24 mouse cellular contexts compared by ENCODE assay signal in the genomic region with DNA sequence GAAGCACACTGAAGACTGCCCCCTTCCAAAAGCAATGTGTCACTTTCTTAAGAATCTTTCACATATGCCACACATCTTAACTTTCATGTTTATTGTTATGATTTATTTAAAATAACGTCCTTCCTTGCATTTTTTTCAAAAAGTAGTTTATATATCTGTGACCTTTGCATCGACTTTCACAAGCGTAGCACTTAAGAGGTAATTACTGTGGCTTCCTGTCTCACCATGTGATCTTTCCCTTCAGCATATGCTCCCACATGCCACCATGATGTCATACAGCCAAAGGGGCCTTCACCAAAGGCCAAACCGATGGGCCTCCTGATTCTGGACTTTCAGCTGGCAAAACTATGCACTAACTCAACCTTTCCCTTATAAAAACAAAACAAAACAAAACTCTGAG.
DNase-seq lines count a peak whose midpoint lies in the region; ATAC-seq and TF ChIP-seq lines count a peak whose summit lies in the region.
"Had no signal": no experiment of that assay in that cellular context is flagged by ENCODE, and none has a peak within 500 bp of the region (broad histone marks: within the 10 kb centered on the region; RNA-seq: fewer than 3 reads in every experiment).

No protein-coding gene starts in this region.

- H3ac ChIP-seq in myocyte (ENCODE audit: control insufficient read depth, insufficient read length) = no peak overlapping the region

- peak; percentile 60 for DNase-seq in CD4-positive helper T cell, adult 2 months (ENCODE audit: low read depth, low spot score)
- DNase-seq in urinary bladder, postnatal 10 days (ENCODE audit: low spot score) = no peak
- no peak for DNase-seq in gastrocnemius, postnatal 4 days (ENCODE audit: low spot score in 2 of 2)
- DNase-seq: adrenal gland, postnatal 14 days; cerebellum, adult 11 months; cerebellum, postnatal 14 days; heart, adult 11 months; kidney, adult 2 months; kidney, postnatal 25 days; liver, postnatal 0 days; right cerebral cortex, postnatal 25 days; thymus, adult 18-20 months had no signal

- peaks cover 10% of the 10 kb centered on the region; the same call in 1 of the 2 replicates for H3K4me1 ChIP-seq in intestine, embryonic 16.5 days (ENCODE audit: control insufficient read depth, insufficient read depth, low read length)
- peaks cover 10% of the 10 kb centered on the region for H3K4me1 ChIP-seq in intestine, embryonic 15.5 days (replicated peaks)
- H3K4me1 ChIP-seq in bone marrow macrophage, adult 2 months (ENCODE audit: control insufficient read depth, insufficient read depth, low read length) = peaks cover 71% of the 10 kb centered on the region
- peaks cover 2% of the 10 kb centered on the region; the same call in 1 of the 2 replicates for H3K4me1 ChIP-seq in midbrain, embryonic 13.5 days (replicated peaks)

- no peak for TF ChIP-seq CTCF in bone marrow macrophage, adult 2 months (IDR thresholded peaks at IDR 0.05; ENCODE audit: low read depth, low read length)

- H3K9ac ChIP-seq in intestine, embryonic 16.5 days (ENCODE audit: low read depth, low read length) = no peak overlapping the region
- H3K9ac ChIP-seq in intestine, embryonic 15.5 days = no peak overlapping the region
- no peak overlapping the region for H3K9ac ChIP-seq in midbrain, embryonic 13.5 days (replicated peaks)
- H3K9ac ChIP-seq: embryonic facial prominence, embryonic 15.5 days; heart, embryonic 12.5 days; hindbrain, embryonic 15.5 days; liver, postnatal 0 days; midbrain, embryonic 12.5 days; stomach, embryonic 15.5 days had no signal

- H3K27ac ChIP-seq in intestine, embryonic 16.5 days (ENCODE audit: low read length) = no peak overlapping the region
- no peak overlapping the region for H3K27ac ChIP-seq in intestine, embryonic 15.5 days
- peak overlapping the region; percentile 83 for H3K27ac ChIP-seq in bone marrow macrophage, adult 2 months (ENCODE audit: insufficient read depth, low read depth, low read length)
- H3K27ac ChIP-seq in midbrain, embryonic 13.5 days = no peak overlapping the region
- H3K27ac ChIP-seq: embryonic facial prominence, embryonic 15.5 days; hindbrain, embryonic 15.5 days; left cerebral cortex, adult 2 months; limb, embryonic 10.5 days; midbrain, embryonic 12.5 days; stomach, embryonic 15.5 days had no signal

- H3K79me2 ChIP-seq in myocyte (ENCODE audit: control insufficient read depth, insufficient read depth) = peaks cover 98% of the 10 kb centered on the region

- no peaks in the 10 kb centered on the region for H3K36me3 ChIP-seq in intestine, embryonic 16.5 days (ENCODE audit: control insufficient read depth, insufficient read depth, low read length)
- no peaks in the 10 kb centered on the region for H3K36me3 ChIP-seq in intestine, embryonic 15.5 days
- no peaks in the 10 kb centered on the region for H3K36me3 ChIP-seq in myocyte (ENCODE audit: control insufficient read depth, insufficient read depth)
- H3K36me3 ChIP-seq in midbrain, embryonic 13.5 days = no peaks in the 10 kb centered on the region
- H3K36me3 ChIP-seq: embryonic facial prominence, embryonic 15.5 days; heart, embryonic 12.5 days; hindbrain, embryonic 15.5 days; limb, embryonic 10.5 days; midbrain, embryonic 12.5 days; stomach, embryonic 15.5 days had no signal

- no peak for TF ChIP-seq POLR2A in bone marrow macrophage, adult 2 months (IDR thresholded peaks at IDR 0.05; ENCODE audit: borderline replicate concordance, low read depth, low read length)
- no peak for TF ChIP-seq POLR2A in myocyte (IDR thresholded peaks at IDR 0.05; ENCODE audit: insufficient read length, low read depth)

- H3K4me3 ChIP-seq in intestine, embryonic 16.5 days (ENCODE audit: low read length) = no peak overlapping the region
- H3K4me3 ChIP-seq in intestine, embryonic 15.5 days (replicated peaks) = no peak overlapping the region
- H3K4me3 ChIP-seq in bone marrow macrophage, adult 2 months (ENCODE audit: insufficient read depth, low read length) = no peak overlapping the region
- H3K4me3 ChIP-seq in myocyte = no peak overlapping the region
- H3K4me3 ChIP-seq in midbrain, embryonic 13.5 days (replicated peaks) = no peak overlapping the region
- H3K4me3 ChIP-seq: embryonic facial prominence, embryonic 15.5 days; heart, embryonic 12.5 days; hindbrain, embryonic 15.5 days; left cerebral cortex, adult 2 months; limb, embryonic 10.5 days; midbrain, embryonic 12.5 days; stomach, embryonic 15.5 days had no signal

- H3K9me3 ChIP-seq in intestine, embryonic 16.5 days (ENCODE audit: control insufficient read depth, low read length) = no peaks in the 10 kb centered on the region
- no peaks in the 10 kb centered on the region for H3K9me3 ChIP-seq in intestine, embryonic 15.5 days
- no peaks in the 10 kb centered on the region for H3K9me3 ChIP-seq in midbrain, embryonic 13.5 days
- H3K9me3 ChIP-seq: embryonic facial prominence, embryonic 15.5 days; heart, embryonic 12.5 days; hindbrain, embryonic 15.5 days; limb, embryonic 10.5 days; midbrain, embryonic 12.5 days; stomach, embryonic 15.5 days had no signal

- 41% methylated on average over 4 of the region's 4 CpGs for WGBS in intestine, embryonic 16.5 days
- WGBS in intestine, embryonic 15.5 days = 33% methylated on average over 4 of the region's 4 CpGs
- 93% methylated on average over 4 of the region's 4 CpGs for WGBS in midbrain, embryonic 13.5 days

- no peak overlapping the region for H3K4me2 ChIP-seq in intestine, embryonic 16.5 days (ENCODE audit: low read depth, low read length)
- H3K4me2 ChIP-seq in intestine, embryonic 15.5 days (replicated peaks) = no peak overlapping the region
- peak overlapping the region; percentile 4 for H3K4me2 ChIP-seq in myocyte (ENCODE audit: low read depth)
- H3K4me2 ChIP-seq in midbrain, embryonic 13.5 days (replicated peaks) = no peak overlapping the region
- H3K4me2 ChIP-seq: embryonic facial prominence, embryonic 15.5 days; heart, embryonic 12.5 days; hindbrain, embryonic 15.5 days; midbrain, embryonic 12.5 days; stomach, embryonic 15.5 days had no signal

- H3K27me3 ChIP-seq in intestine, embryonic 16.5 days (replicated peaks; ENCODE audit: control insufficient read depth, insufficient read depth, low read length) = no peaks in the 10 kb centered on the region
- no peaks in the 10 kb centered on the region for H3K27me3 ChIP-seq in intestine, embryonic 15.5 days (replicated peaks)
- H3K27me3 ChIP-seq in myocyte (ENCODE audit: control insufficient read depth, insufficient read depth, insufficient read length) = no peaks in the 10 kb centered on the region
- no peaks in the 10 kb centered on the region for H3K27me3 ChIP-seq in midbrain, embryonic 13.5 days
- H3K27me3 ChIP-seq: embryonic facial prominence, embryonic 15.5 days; heart, embryonic 12.5 days; hindbrain, embryonic 15.5 days; midbrain, embryonic 12.5 days; stomach, embryonic 15.5 days had no signal

- ATAC-seq in intestine, embryonic 16.5 days = peak; percentile 59; the same call in 1 of the 2 replicates
- no peak for ATAC-seq in intestine, embryonic 15.5 days
- no peak for ATAC-seq in midbrain, embryonic 13.5 days
- ATAC-seq: liver, postnatal 0 days had no signal

TF ChIP-seq in myocyte, 11 proteins besides CTCF, POLR2A, EP300 and RAD21:
- no peak for TF ChIP-seq MAX (IDR thresholded peaks at IDR 0.05; ENCODE audit: low read depth)
- 0 out of 2 replicates have a peak, but pooled peaks have one; percentile 24 for TF ChIP-seq CEBPB (IDR thresholded peaks at IDR 0.05; ENCODE audit: insufficient read depth, poor library complexity, severe bottlenecking)
- peak; percentile 74 for TF ChIP-seq USF1 (IDR thresholded peaks at IDR 0.05; ENCODE audit: low read depth)
- no peak for TF ChIP-seq TCF3 (IDR thresholded peaks at IDR 0.05; ENCODE audit: insufficient read length, low read depth)
- TF ChIP-seq MYOD1 (IDR thresholded peaks at IDR 0.05; ENCODE audit: control insufficient read depth in 1 of 3, insufficient read length in 2 of 3, low read depth in 2 of 3) = no peak
- TF ChIP-seq REST (IDR thresholded peaks at IDR 0.05; ENCODE audit: insufficient read depth, insufficient read length) = no peak
TF ChIP-seq in myocyte: peak in this region for 2.
